Mouse (Mus musculus) B cell, adult 2 months (primary cell): ENCODE results near the gene Cbwd1.

ENCODE experiments used
- DNase-seq, 2 experiments: peaks; one replicate each; pipeline ENCODE4 v3.0.0; 2022

The Cbwd1 gene

GRCm38 (mm10) chr19:24972701-24973390 is 11.4 kb upstream of the Cbwd1 start:
- DNase-seq = no peak

- peak; percentile 22 to 27 for DNase-seq
These were observed 9.9 kb upstream of the Cbwd1 start for GRCm38 (mm10) chr19:24971307-24971706.

GRCm38 (mm10) chr19:24966941-24967340 is 5.5 kb upstream of the Cbwd1 start:
- DNase-seq = no peak

- DNase-seq = no peak
These were observed 4.8 kb upstream of the Cbwd1 start for GRCm38 (mm10) chr19:24966203-24966602.

- peak; percentile 46 to 55 for DNase-seq
These were observed 2.9 kb downstream of the Cbwd1 start for GRCm38 (mm10) chr19:24958531-24958930.

GRCm38 (mm10) chr19:24945521-24946262 is 15.7 kb downstream of the Cbwd1 start:
- no peak for DNase-seq

GRCm38 (mm10) chr19:24937084-24937483 is 24.3 kb downstream of the Cbwd1 start:
- no peak for DNase-seq

GRCm38 (mm10) chr19:24929041-24929440 is 32.4 kb downstream of the Cbwd1 start:
- DNase-seq = no peak

GRCm38 (mm10) chr19:24920866-24921265 is 40.5 kb downstream of the Cbwd1 start:
- no peak for DNase-seq

- DNase-seq = no peak
These were observed 52.8 kb downstream of the Cbwd1 start for GRCm38 (mm10) chr19:24908385-24909155.

GRCm38 (mm10) chr19:24907655-24908054 is 53.8 kb downstream of the Cbwd1 start:
- no peak for DNase-seq

- no peak for DNase-seq
These were observed 58.6 kb downstream of the Cbwd1 start for GRCm38 (mm10) chr19:24902821-24903220.

GRCm38 (mm10) chr19:24902256-24902655 is 59.2 kb downstream of the Cbwd1 start:
- DNase-seq = peak in 1 of 2 experiments; percentile 39

GRCm38 (mm10) chr19:24901666-24902065 is 59.7 kb downstream of the Cbwd1 start:
- DNase-seq = no peak

GRCm38 (mm10) chr19:24900581-24901220 is 60.7 kb downstream of the Cbwd1 start, which contains the start of gene Foxd4:
Foxd4 (minus strand) TSS chr19:24901197.
- DNase-seq = no peak

GRCm38 (mm10) chr19:24899578-24900544 is 61.5 kb downstream of the Cbwd1 start:
- DNase-seq = peak; percentile 62 to 67

- no peak for DNase-seq
These were observed 62.5 kb downstream of the Cbwd1 start for GRCm38 (mm10) chr19:24898737-24899577.

GRCm38 (mm10) chr19:24897896-24898736 is 63.3 kb downstream of the Cbwd1 start:
- no peak for DNase-seq

- no peak for DNase-seq
These were observed 64.2 kb downstream of the Cbwd1 start for GRCm38 (mm10) chr19:24897006-24897895.
